In the genomic region with DNA sequence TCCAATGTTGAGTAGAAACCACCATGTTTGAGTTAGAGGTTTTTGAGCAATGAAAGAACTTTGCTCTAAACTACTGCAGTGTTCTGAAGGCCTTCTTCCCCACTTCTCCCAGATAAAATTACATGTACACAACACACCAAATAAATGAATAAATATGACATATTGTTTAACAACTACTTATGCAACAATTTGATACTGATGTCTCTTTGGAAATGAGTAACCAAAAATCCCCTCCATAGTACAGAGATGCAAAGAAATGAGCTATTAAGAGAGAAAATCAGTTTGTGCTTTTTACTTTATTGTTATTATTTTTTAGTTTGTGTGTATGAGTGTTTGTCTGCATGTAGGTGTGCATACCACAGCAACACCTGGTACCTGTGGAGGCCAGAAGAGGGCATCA, we compare ENCODE assay signal across 23 mouse cellular contexts. TPM values are rescaled to one million over a fixed set of nuclear protein-coding genes. Genes with fewer than 3 reads are reported as not detected.
A peak's percentile ranks its signal among the peaks of the same experiment; 100 is the strongest.
DNase-seq lines count a peak whose midpoint lies in the region; ATAC-seq and TF ChIP-seq lines count a peak whose summit lies in the region.
"Had no signal": no experiment of that assay in that cellular context is flagged by ENCODE, and none has a peak within 500 bp of the region (broad histone marks: within the 10 kb centered on the region; RNA-seq: fewer than 3 reads in every experiment).

No protein-coding gene starts in this region.

- DNase-seq in forebrain, postnatal 0 days: no peak
- no peak for DNase-seq in forebrain, embryonic 11.5 days (ENCODE audit: low spot score)
- no peak for DNase-seq in layer of hippocampus, adult 2 months (ENCODE audit: low spot score in 2 of 2)
- no peak for DNase-seq in layer of hippocampus, adult 11-12 months (ENCODE audit: low spot score)
- DNase-seq in testis, postnatal 10 days (ENCODE audit: low spot score): no peak
- DNase-seq in gastrocnemius, postnatal 10 days: no peak
- DNase-seq: adrenal gland, adult 2 months; adrenal gland, postnatal 14 days; adrenal gland, postnatal 36 days; B cell, adult 2 months; cerebellum, adult 11-12 months; cerebellum, adult 2 months; cerebellum, adult 9-10 months; cerebellum, postnatal 10 days; cerebellum, postnatal 25 days had no signal

- H3K4me2 ChIP-seq in forebrain, postnatal 0 days (ENCODE audit: low read depth): no peak overlapping the region
- no peak overlapping the region for H3K4me2 ChIP-seq in forebrain, embryonic 11.5 days (ENCODE audit: low read depth, low read length, severe bottlenecking)
- H3K4me2 ChIP-seq: embryonic facial prominence, embryonic 12.5 days; forebrain, embryonic 12.5 days had no signal

- H3K4me3 ChIP-seq in forebrain, postnatal 0 days (ENCODE audit: low read depth, low read length): no peak overlapping the region
- no peak overlapping the region for H3K4me3 ChIP-seq in forebrain, embryonic 11.5 days (ENCODE audit: low read depth, low read length)
- H3K4me3 ChIP-seq in layer of hippocampus, adult 2 months: no peak overlapping the region
- H3K4me3 ChIP-seq in testis, adult 2 months (ENCODE audit: control insufficient read depth, low read depth, low read length): peak overlapping the region; percentile 59
- no peak overlapping the region for H3K4me3 ChIP-seq in olfactory bulb, adult 2 months (ENCODE audit: insufficient read depth, low read depth, low read length)
- H3K4me3 ChIP-seq: embryonic facial prominence, embryonic 10.5 days; embryonic facial prominence, embryonic 12.5 days; forebrain, embryonic 12.5 days had no signal

- TF ChIP-seq POLR2A in testis, adult 2 months (IDR thresholded peaks at IDR 0.05; ENCODE audit: control insufficient read depth, low read depth, low read length): no peak
- no peak for TF ChIP-seq POLR2A in olfactory bulb, adult 2 months (IDR thresholded peaks at IDR 0.05; ENCODE audit: insufficient read depth, low read depth, low read length)

- H3K9ac ChIP-seq in forebrain, postnatal 0 days: no peak overlapping the region
- H3K9ac ChIP-seq in forebrain, embryonic 11.5 days (ENCODE audit: low read length): no peak overlapping the region
- H3K9ac ChIP-seq: embryonic facial prominence, embryonic 12.5 days; forebrain, embryonic 12.5 days had no signal

- no peaks in the 10 kb centered on the region for H3K27me3 ChIP-seq in forebrain, postnatal 0 days (ENCODE audit: insufficient read depth, low read length)
- H3K27me3 ChIP-seq in forebrain, embryonic 11.5 days (ENCODE audit: control insufficient read depth, insufficient read depth, low read length): no peaks in the 10 kb centered on the region
- H3K27me3 ChIP-seq in testis, adult 2 months (ENCODE audit: control insufficient read depth, insufficient read depth, low read length): no peaks in the 10 kb centered on the region
- H3K27me3 ChIP-seq: embryonic facial prominence, embryonic 12.5 days had no signal

- H3K9me3 ChIP-seq in forebrain, postnatal 0 days (ENCODE audit: low read length): no peaks in the 10 kb centered on the region
- H3K9me3 ChIP-seq in forebrain, embryonic 11.5 days (ENCODE audit: control insufficient read depth, low read length): no peaks in the 10 kb centered on the region
- H3K9me3 ChIP-seq: embryonic facial prominence, embryonic 10.5 days; embryonic facial prominence, embryonic 12.5 days; forebrain, embryonic 12.5 days had no signal

- ATAC-seq in forebrain, postnatal 0 days: no peak
- ATAC-seq in forebrain, embryonic 11.5 days (replicated peaks; ENCODE audit: low FRiP score): no peak
- ATAC-seq: CD4-positive, CD25-positive, alpha-beta regulatory T cell, adult 4 months; forebrain, embryonic 14.5 days; forebrain, embryonic 16.5 days had no signal

- H3K27ac ChIP-seq in forebrain, postnatal 0 days (ENCODE audit: low read depth, low read length): no peak overlapping the region
- H3K27ac ChIP-seq in forebrain, embryonic 11.5 days (ENCODE audit: low read depth, low read length): no peak overlapping the region
- peak overlapping the region; percentile 98 for H3K27ac ChIP-seq in layer of hippocampus, adult 2 months
- H3K27ac ChIP-seq in testis, adult 2 months (ENCODE audit: control insufficient read depth, insufficient read depth, low read depth, low read length): no peak overlapping the region
- H3K27ac ChIP-seq in olfactory bulb, adult 2 months (ENCODE audit: insufficient read depth, low read depth, low read length): peak overlapping the region; percentile 33; the same call in 1 of the 2 replicates
- H3K27ac ChIP-seq: embryonic facial prominence, embryonic 10.5 days; embryonic facial prominence, embryonic 12.5 days had no signal

- H3K36me3 ChIP-seq in forebrain, postnatal 0 days (ENCODE audit: insufficient read depth): no peaks in the 10 kb centered on the region
- H3K36me3 ChIP-seq in forebrain, embryonic 11.5 days (ENCODE audit: control insufficient read depth, insufficient read depth, low read length): no peaks in the 10 kb centered on the region
- H3K36me3 ChIP-seq in testis, adult 2 months (ENCODE audit: control insufficient read depth, insufficient read depth, low read length): no peaks in the 10 kb centered on the region
- H3K36me3 ChIP-seq: embryonic facial prominence, embryonic 10.5 days; embryonic facial prominence, embryonic 12.5 days; forebrain, embryonic 12.5 days had no signal

- H3K4me1 ChIP-seq in forebrain, postnatal 0 days (ENCODE audit: insufficient read depth): peaks cover 42% of the 10 kb centered on the region
- peaks cover 23% of the 10 kb centered on the region for H3K4me1 ChIP-seq in forebrain, embryonic 11.5 days (replicated peaks; ENCODE audit: control insufficient read depth, insufficient read depth, low read length)
- peaks cover 3% of the 10 kb centered on the region for H3K4me1 ChIP-seq in testis, adult 2 months (ENCODE audit: control insufficient read depth, insufficient read depth, low read length)
- H3K4me1 ChIP-seq in olfactory bulb, adult 2 months (ENCODE audit: control insufficient read depth, insufficient read depth, low read length): peaks cover 58% of the 10 kb centered on the region

- 0 out of 2 replicates have a peak, but pooled peaks have one; percentile 3 for TF ChIP-seq CTCF in forebrain, postnatal 0 days (IDR thresholded peaks at IDR 0.05; ENCODE audit: low read depth)
- peak; percentile 16; the same call in 1 of the 2 replicates for TF ChIP-seq CTCF in layer of hippocampus, adult 2 months (conservative IDR thresholded peaks at IDR 0.05)
- TF ChIP-seq CTCF in testis, adult 2 months (IDR thresholded peaks at IDR 0.05; ENCODE audit: control insufficient read depth, insufficient read depth, insufficient replicate concordance, low read depth, low read length): no peak
- no peak for TF ChIP-seq CTCF in olfactory bulb, adult 2 months (IDR thresholded peaks at IDR 0.05; ENCODE audit: insufficient read depth, low read depth, low read length)

RNA-seq across cellular contexts. Expression of a gene that starts 29.7 kb away (rescaled TPM):
- 392 and 416 TPM in 2 replicates for total RNA-seq in forebrain, postnatal 0 days (2014; rRNA removed)
- 117 and 122 TPM in 2 replicates for polyA plus RNA-seq in forebrain, postnatal 0 days (2015; fragmentation: Nextera tagmentation; extraction: Ambion mirVana)
- polyA plus RNA-seq in forebrain, embryonic 11.5 days (2014; fragmentation: Nextera tagmentation; extraction: Ambion mirVana): 15.7 and 18.4 TPM in 2 replicates
- 100 to 1,000 TPM; 218 to 227 TPM for total RNA-seq in layer of hippocampus, adult 2 months (2021)
- polyA plus RNA-seq in testis, adult 2 months (2012; rRNA removed): 1.1 and 2.0 TPM in 2 replicates
- polyA plus RNA-seq in olfactory bulb, adult 2 months (2012; ENCODE audit: insufficient read depth, insufficient read length, low replicate concordance, missing spikeins): 97.4 and 147 TPM in 2 replicates
- total RNA-seq in gastrocnemius, postnatal 10 days (2021): 1 to 10 TPM; 5.5 to 7.2 TPM

Comparison
In these comparisons a context has a peak if more than half of its experiments do, and no peak if none do; other contexts are left out.
1. H3K27ac ChIP-seq: peak in layer of hippocampus, adult 2 months (single experiment) and olfactory bulb, adult 2 months (single experiment); none in forebrain, postnatal 0 days (single experiment), forebrain, embryonic 11.5 days (single experiment) and testis, adult 2 months (single experiment).
2. CTCF ChIP-seq: peak in forebrain, postnatal 0 days (single experiment) and layer of hippocampus, adult 2 months (single experiment); none in testis, adult 2 months (single experiment) and olfactory bulb, adult 2 months (single experiment).